Mouse (Mus musculus): Measurements from ENCODE around the gene Tbxas1.

The Tbxas1 gene

GRCm38 (mm10) chr6:38875258-38876070 is at the start of gene Tbxas1:
TSS of gene Tbxas1 (plus strand) at chr6:38875404.
- DNase-seq (ENCODE audit: low read depth, low spot score): peak; percentile 47

- no peak for DNase-seq (ENCODE audit: low read depth, low spot score)
Observed at GRCm38 (mm10) chr6:38825886-38826285, 49.3 kb upstream of the Tbxas1 start.

GRCm38 (mm10) chr6:38826857-38827256 is 48.3 kb upstream of the Tbxas1 start:
- DNase-seq (ENCODE audit: low read depth, low spot score): no peak

DNA sequence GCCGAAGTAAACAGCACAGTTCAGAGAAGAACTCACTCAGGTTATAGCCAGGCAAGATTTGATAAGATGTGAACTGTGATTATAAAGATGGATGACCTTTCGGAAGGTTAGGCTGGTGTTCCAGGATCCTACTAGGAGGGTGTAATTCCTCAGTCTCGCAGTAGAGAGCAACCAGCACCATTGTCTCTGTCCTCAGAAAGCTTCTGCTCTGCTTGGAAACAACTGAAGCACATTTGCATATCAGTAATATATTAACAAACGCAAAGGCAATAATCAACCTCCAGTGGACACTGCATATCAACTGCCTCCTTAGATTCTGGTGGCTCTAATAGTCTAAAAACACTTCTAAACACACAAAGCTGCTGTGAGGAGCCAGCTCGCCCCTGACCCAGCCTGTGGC is 47.8 kb upstream of the Tbxas1 start:
- no peak for DNase-seq (ENCODE audit: low read depth, low spot score)

DNA sequence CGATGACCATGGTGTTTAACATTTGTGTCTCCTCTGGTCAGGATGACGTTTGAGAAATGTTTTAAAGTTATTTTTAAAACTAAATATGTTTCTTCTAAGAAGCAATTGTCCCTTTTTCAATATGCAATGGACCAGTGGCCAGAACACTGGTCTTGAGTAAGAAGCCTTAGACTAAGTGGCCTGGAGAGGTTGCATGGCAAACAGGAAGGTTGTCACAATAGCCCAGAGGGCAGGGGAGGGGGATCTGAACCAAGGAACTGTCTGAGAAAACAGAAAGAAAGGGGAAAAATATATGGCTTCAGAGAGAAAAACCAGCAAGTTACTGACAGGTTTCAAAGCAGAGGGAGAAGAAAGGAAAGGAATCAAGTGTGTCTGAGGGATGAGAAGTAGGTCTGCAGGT is 47.0 kb upstream of the Tbxas1 start:
- DNase-seq (ENCODE audit: low read depth, low spot score): no peak

- DNase-seq (ENCODE audit: low read depth, low spot score): no peak
Observed at GRCm38 (mm10) chr6:38829452-38829851, 45.8 kb upstream of the Tbxas1 start.

DNA sequence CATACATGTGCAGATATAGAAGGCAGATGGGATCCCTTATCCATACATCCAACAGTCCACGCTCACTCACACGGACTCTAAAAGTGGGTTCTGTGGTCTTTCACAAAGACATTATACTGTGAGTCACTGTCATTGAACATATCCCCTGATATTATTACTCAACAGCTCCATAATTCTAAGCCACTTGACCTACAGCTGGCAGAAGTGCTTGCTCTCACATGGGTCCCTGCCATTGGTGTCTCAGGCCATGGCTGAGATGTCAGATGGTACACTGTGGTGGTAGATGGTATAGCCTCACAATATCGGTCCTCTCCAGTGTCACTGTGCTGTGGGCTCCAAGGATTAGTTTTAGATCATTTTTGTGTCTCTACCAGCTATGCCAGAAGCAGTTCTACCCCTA is 41.5 kb upstream of the Tbxas1 start:
- no peak for DNase-seq (ENCODE audit: low read depth, low spot score)

- DNase-seq (ENCODE audit: low read depth, low spot score): no peak
Observed at GRCm38 (mm10) chr6:38834727-38835126, 40.5 kb upstream of the Tbxas1 start.

GRCm38 (mm10) chr6:38835217-38835616 is 40.0 kb upstream of the Tbxas1 start:
- DNase-seq (ENCODE audit: low read depth, low spot score): no peak

DNA sequence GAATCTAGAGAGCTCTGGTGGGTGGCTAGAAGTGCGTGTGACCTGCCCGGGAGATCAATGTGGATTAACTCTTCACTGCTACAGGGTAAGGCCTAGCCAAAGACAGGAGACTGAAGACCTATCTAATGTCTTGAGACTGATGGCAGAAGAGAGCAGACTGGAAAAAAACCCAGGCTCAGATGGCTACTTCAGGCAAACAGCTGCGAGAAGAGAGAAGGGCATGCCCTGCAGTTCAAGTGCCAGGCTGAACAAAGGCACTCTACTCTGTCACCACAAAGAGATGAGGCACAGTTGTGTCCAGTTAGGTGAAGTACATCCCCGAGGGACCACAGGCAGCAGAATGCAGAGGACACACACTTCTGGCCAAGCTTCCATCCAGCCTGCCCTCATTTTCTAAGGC is 37.1 kb upstream of the Tbxas1 start:
- DNase-seq (ENCODE audit: low read depth, low spot score): no peak

DNA sequence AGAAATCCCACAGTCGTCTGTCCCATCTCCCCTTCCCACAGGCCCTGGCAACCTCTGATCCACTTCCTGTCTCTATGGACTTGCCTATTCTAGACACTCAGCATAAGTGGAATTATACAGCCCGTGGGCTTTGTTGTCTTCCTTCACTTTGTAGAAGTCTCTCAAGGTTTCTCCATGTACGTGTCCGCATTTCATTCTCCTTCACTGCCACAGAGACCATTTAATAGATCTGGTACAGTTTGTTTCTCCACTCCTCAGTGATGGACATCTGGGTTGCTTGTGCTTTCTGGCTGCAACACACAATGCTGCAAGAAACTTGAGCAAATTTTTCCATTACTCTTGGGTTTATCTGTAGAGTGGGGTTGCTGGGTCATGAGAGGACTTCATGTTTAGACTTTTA is 35.3 kb upstream of the Tbxas1 start:
- DNase-seq (ENCODE audit: low read depth, low spot score): no peak

DNA sequence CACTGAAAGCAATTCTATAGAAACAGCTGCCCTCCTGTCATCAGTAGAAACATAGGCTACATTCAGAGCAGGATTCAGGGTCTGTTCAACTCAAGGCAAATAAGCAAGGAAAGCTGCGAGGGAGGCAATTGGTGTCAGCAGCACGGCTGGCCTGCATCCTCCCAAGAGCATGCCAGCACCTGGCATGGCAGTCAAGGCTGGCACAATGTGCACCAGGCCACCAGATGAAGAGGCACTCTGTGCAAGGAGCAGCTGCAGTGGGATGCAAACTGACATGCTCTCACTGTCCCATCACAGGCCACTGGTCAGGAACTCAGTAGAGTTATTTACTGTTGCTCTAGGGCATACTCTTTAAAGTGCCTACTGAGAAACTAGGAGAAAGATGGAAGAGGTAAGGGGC is 34.8 kb upstream of the Tbxas1 start:
- DNase-seq (ENCODE audit: low read depth, low spot score): no peak

GRCm38 (mm10) chr6:38840780-38841179 is 34.4 kb upstream of the Tbxas1 start:
- no peak for DNase-seq (ENCODE audit: low read depth, low spot score)

DNA sequence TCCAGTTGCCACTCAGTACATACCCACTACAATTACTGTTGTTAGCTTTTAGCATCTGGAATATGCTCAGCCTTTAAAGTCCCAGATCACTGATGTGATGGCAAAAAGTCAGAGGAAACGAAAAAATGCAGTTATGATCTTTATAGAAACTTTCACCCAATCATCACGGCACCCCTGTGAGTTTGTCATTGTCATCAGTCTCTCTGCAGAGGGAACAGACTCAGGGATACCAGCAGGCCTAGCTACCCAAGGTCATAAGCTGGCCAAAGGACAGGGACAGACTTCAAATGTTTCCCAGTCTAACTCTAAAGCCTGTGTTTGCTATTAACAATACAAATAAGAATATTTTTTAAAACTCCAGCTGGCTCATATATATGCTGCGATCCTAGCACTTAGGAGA is 33.7 kb upstream of the Tbxas1 start:
- no peak for DNase-seq (ENCODE audit: low read depth, low spot score)

- no peak for DNase-seq (ENCODE audit: low read depth, low spot score)
Observed at GRCm38 (mm10) chr6:38845117-38845516, 30.1 kb upstream of the Tbxas1 start.

GRCm38 (mm10) chr6:38845876-38846275 is 29.3 kb upstream of the Tbxas1 start:
- DNase-seq (ENCODE audit: low read depth, low spot score): no peak

GRCm38 (mm10) chr6:38846330-38847195 is 28.6 kb upstream of the Tbxas1 start:
- no peak for DNase-seq (ENCODE audit: low read depth, low spot score)

- no peak for DNase-seq (ENCODE audit: low read depth, low spot score)
Observed at GRCm38 (mm10) chr6:38847447-38847846, 27.8 kb upstream of the Tbxas1 start.

DNA sequence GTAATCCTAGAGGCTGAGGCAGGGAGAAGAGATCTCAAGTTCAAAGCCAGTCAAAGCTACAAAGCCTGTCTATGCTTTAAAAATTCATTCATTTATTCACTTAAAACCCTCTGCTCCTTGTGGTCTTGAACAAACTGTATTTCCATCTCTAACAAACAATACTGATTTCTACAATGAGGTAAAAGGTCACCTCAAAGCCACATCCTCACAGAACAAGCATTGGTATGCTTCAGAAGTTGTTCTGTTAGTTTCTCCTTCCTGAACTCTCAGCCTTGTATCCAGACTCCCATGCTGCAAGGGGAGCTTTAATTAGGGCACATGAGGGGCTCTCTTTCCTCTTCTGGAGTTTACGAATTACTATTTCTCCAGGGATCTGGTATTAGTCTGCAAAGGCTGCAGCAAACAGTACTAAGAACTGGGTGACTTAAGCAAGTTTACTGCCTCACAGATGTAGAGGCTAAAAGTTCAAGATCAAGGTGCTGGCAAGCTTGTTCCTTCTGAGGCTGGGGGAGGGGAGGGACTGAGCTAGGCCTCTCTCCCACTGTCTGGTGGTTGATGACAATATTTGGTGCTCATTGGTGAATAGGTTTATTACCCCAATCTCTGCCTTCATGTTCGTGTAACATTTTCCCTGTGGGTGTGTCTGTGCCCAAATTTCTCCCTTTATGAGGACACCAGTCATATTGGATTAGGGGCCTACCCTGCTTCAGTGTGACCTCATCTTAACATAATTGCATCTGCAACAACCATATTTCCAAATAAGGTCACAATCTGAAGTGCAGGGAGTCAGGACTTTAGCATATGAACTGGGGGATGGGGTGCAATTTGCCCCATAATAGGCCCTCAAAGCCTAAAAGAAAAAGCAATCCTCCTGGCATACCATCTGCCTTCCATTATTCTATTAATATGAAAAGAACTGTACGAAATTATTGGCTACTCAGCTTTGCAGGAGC is 27.0 kb upstream of the Tbxas1 start:
- no peak for DNase-seq (ENCODE audit: low read depth, low spot score)

- peak; percentile 67 for DNase-seq (ENCODE audit: low read depth, low spot score)
Observed at GRCm38 (mm10) chr6:38850715-38851259, 24.4 kb upstream of the Tbxas1 start.

DNA sequence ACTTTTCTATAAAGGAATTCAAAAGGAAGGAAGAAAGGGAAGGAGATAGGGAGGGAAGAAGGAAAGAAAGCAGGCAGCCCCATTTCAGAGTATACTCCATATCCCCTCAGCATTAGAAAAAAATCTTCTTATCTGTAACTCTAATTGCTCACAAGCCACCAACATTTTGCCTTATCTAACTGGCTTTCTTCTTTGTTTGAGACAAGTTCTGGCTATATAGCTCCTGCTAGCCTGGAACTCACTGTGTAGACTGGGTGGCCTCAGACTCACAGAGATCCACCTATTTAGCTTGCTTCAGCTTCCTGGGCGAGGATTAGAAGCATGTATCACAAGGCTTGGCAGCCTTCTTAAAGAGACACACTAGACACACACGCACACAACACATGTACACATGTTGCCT is 23.5 kb upstream of the Tbxas1 start:
- no peak for DNase-seq (ENCODE audit: low read depth, low spot score)
